Mouse (Mus musculus): ENCODE results near the gene Ddx54. TPM values are rescaled to one million over a fixed set of nuclear protein-coding genes. Genes with fewer than 3 reads are reported as not detected.

The Ddx54 gene
- polyA plus RNA-seq, 1 experiment from 2014 or later, result 25.9 TPM

- Histone ChIP-seq H3K27me3 (ENCODE audit: control insufficient read depth, insufficient read depth, low read length) (no peaks in the 10 kb centered on the region), H3K27ac (ENCODE audit: low read depth, low read length) (0 out of 2 replicates have a peak overlapping the region, but pooled peaks have one; percentile 48), H3K9me3 (ENCODE audit: control insufficient read depth, low read length) (no peaks in the 10 kb centered on the region), H3K36me3 (ENCODE audit: control insufficient read depth, insufficient read depth, low read length) (no peaks in the 10 kb centered on the region), H3K4me1 (replicated peaks; ENCODE audit: control insufficient read depth, insufficient read depth, low read length) (peaks cover 5% of the 10 kb centered on the region), H3K4me2 (replicated peaks; ENCODE audit: low read depth, low read length) (peak overlapping the region; percentile 80), H3K4me3 (ENCODE audit: low read depth, low read length) (peak overlapping the region; percentile 58), H3K9ac (ENCODE audit: low read depth, low read length) (peak overlapping the region; percentile 74)
- WGBS, result 1% methylated on average over 18 of the region's 29 CpGs
- DNase-seq (ENCODE audit: low spot score) (peak; percentile 23), ATAC-seq (ENCODE audit: low FRiP score) (peak; percentile 16; the same call in 1 of the 2 replicates)
Observed at GRCm38 (mm10) chr5:120587940-120588568, 24.5 kb upstream of the Ddx54 start.

- ATAC-seq (ENCODE audit: low FRiP score), result peak; percentile 98
- under 1% methylated on average over 35 of the region's 35 CpGs for WGBS
Observed at GRCm38 (mm10) chr5:120588569-120589094, 23.9 kb upstream of the Ddx54 start, which contains the start of the genes Tpcn1 and Iqcd. Tpcn1 (minus strand) TSS chr5:120588673. Iqcd (plus strand) TSS chr5:120589016.

GRCm38 (mm10) chr5:120590356-120591010, 22.1 kb upstream of the Ddx54 start:
- Histone ChIP-seq H3K27ac (ENCODE audit: low read depth, low read length) (no peak overlapping the region), H3K4me1 (replicated peaks; ENCODE audit: control insufficient read depth, insufficient read depth, low read length) (peaks cover 3% of the 10 kb centered on the region; the same call in 1 of the 2 replicates), H3K4me3 (ENCODE audit: low read depth, low read length) (no peak overlapping the region), H3K4me2 (replicated peaks; ENCODE audit: low read depth, low read length) (no peak overlapping the region), H3K9ac (ENCODE audit: low read depth, low read length) (no peak overlapping the region), H3K9me3 (ENCODE audit: control insufficient read depth, low read length) (no peaks in the 10 kb centered on the region), H3K27me3 (ENCODE audit: control insufficient read depth, insufficient read depth, low read length) (no peaks in the 10 kb centered on the region), H3K36me3 (ENCODE audit: control insufficient read depth, insufficient read depth, low read length) (no peaks in the 10 kb centered on the region)
- WGBS, result 74% methylated on average over 16 of the region's 16 CpGs
- no peak for ATAC-seq (ENCODE audit: low FRiP score)
- no peak for DNase-seq (ENCODE audit: low spot score)

More at GRCm38 (mm10) chr5:120588569-120589094, 23.9 kb upstream of the Ddx54 start, which contains the start of the genes Tpcn1 and Iqcd:
- H3K9me3 ChIP-seq (ENCODE audit: control insufficient read depth, low read length), result no peaks in the 10 kb centered on the region
- peak; percentile 100 for DNase-seq (ENCODE audit: low spot score)
- H3K27me3 ChIP-seq (ENCODE audit: control insufficient read depth, insufficient read depth, low read length), result no peaks in the 10 kb centered on the region
- H3K4me3 ChIP-seq (ENCODE audit: low read depth, low read length), result peak within 1 kb of the TSS; percentile 58
- H3K9ac ChIP-seq (ENCODE audit: low read depth, low read length), result peak within 1 kb of the TSS; percentile 74
- peak within 1 kb of the TSS; percentile 80 for H3K4me2 ChIP-seq (replicated peaks; ENCODE audit: low read depth, low read length)
- peaks cover 5% of the 10 kb centered on the region for H3K4me1 ChIP-seq (replicated peaks; ENCODE audit: control insufficient read depth, insufficient read depth, low read length)
- no peaks in the 10 kb centered on the region for H3K36me3 ChIP-seq (ENCODE audit: control insufficient read depth, insufficient read depth, low read length)
- H3K27ac ChIP-seq (ENCODE audit: low read depth, low read length), result 0 out of 2 replicates have a peak within 1 kb of the TSS, but pooled peaks have one; percentile 48

GRCm38 (mm10) chr5:120592141-120592540, 20.4 kb upstream of the Ddx54 start:
- Histone ChIP-seq H3K4me1 (replicated peaks; ENCODE audit: control insufficient read depth, insufficient read depth, low read length) (peaks cover 3% of the 10 kb centered on the region; the same call in 1 of the 2 replicates), H3K4me3 (ENCODE audit: low read depth, low read length) (no peak overlapping the region), H3K27me3 (ENCODE audit: control insufficient read depth, insufficient read depth, low read length) (no peaks in the 10 kb centered on the region), H3K36me3 (ENCODE audit: control insufficient read depth, insufficient read depth, low read length) (no peaks in the 10 kb centered on the region), H3K9me3 (ENCODE audit: control insufficient read depth, low read length) (no peaks in the 10 kb centered on the region), H3K27ac (ENCODE audit: low read depth, low read length) (no peak overlapping the region), H3K4me2 (replicated peaks; ENCODE audit: low read depth, low read length) (no peak overlapping the region), H3K9ac (ENCODE audit: low read depth, low read length) (no peak overlapping the region)
- ATAC-seq (ENCODE audit: low FRiP score) (no peak), DNase-seq (ENCODE audit: low spot score) (no peak)
- WGBS, result 66% methylated on average over 7 of the region's 7 CpGs

GRCm38 (mm10) chr5:120594485-120594884, 18.1 kb upstream of the Ddx54 start:
- no peak overlapping the region for H3K9ac ChIP-seq (ENCODE audit: low read depth, low read length)
- ATAC-seq (ENCODE audit: low FRiP score), result no peak
- no peak overlapping the region for H3K4me3 ChIP-seq (ENCODE audit: low read depth, low read length)
- no peaks in the 10 kb centered on the region for H3K4me1 ChIP-seq (replicated peaks; ENCODE audit: control insufficient read depth, insufficient read depth, low read length)
- no peaks in the 10 kb centered on the region for H3K9me3 ChIP-seq (ENCODE audit: control insufficient read depth, low read length)
- H3K36me3 ChIP-seq (ENCODE audit: control insufficient read depth, insufficient read depth, low read length), result no peaks in the 10 kb centered on the region
- WGBS, result 86% methylated on average over 6 of the region's 6 CpGs
- no peak overlapping the region for H3K4me2 ChIP-seq (replicated peaks; ENCODE audit: low read depth, low read length)
- DNase-seq (ENCODE audit: low spot score), result no peak
- no peak overlapping the region for H3K27ac ChIP-seq (ENCODE audit: low read depth, low read length)
- no peaks in the 10 kb centered on the region for H3K27me3 ChIP-seq (ENCODE audit: control insufficient read depth, insufficient read depth, low read length)

- Histone ChIP-seq H3K4me3 (ENCODE audit: low read depth, low read length) (no peak overlapping the region), H3K36me3 (ENCODE audit: control insufficient read depth, insufficient read depth, low read length) (no peaks in the 10 kb centered on the region), H3K9me3 (ENCODE audit: control insufficient read depth, low read length) (no peaks in the 10 kb centered on the region), H3K4me2 (replicated peaks; ENCODE audit: low read depth, low read length) (no peak overlapping the region), H3K27me3 (ENCODE audit: control insufficient read depth, insufficient read depth, low read length) (no peaks in the 10 kb centered on the region), H3K27ac (ENCODE audit: low read depth, low read length) (no peak overlapping the region), H3K4me1 (replicated peaks; ENCODE audit: control insufficient read depth, insufficient read depth, low read length) (no peaks in the 10 kb centered on the region; the same call in 1 of the 2 replicates), H3K9ac (ENCODE audit: low read depth, low read length) (no peak overlapping the region)
- no peak for ATAC-seq (ENCODE audit: low FRiP score)
- 94% methylated on average over 6 of the region's 6 CpGs for WGBS
- no peak for DNase-seq (ENCODE audit: low spot score)
Observed at GRCm38 (mm10) chr5:120599625-120600024, 12.9 kb upstream of the Ddx54 start.

- Histone ChIP-seq H3K27ac (ENCODE audit: low read depth, low read length) (no peak overlapping the region), H3K4me1 (replicated peaks; ENCODE audit: control insufficient read depth, insufficient read depth, low read length) (no peaks in the 10 kb centered on the region; the same call in 1 of the 2 replicates), H3K9ac (ENCODE audit: low read depth, low read length) (no peak overlapping the region), H3K4me2 (replicated peaks; ENCODE audit: low read depth, low read length) (no peak overlapping the region), H3K9me3 (ENCODE audit: control insufficient read depth, low read length) (no peaks in the 10 kb centered on the region), H3K36me3 (ENCODE audit: control insufficient read depth, insufficient read depth, low read length) (no peaks in the 10 kb centered on the region), H3K27me3 (ENCODE audit: control insufficient read depth, insufficient read depth, low read length) (no peaks in the 10 kb centered on the region), H3K4me3 (ENCODE audit: low read depth, low read length) (no peak overlapping the region)
- DNase-seq (ENCODE audit: low spot score) (peak; percentile 46), ATAC-seq (ENCODE audit: low FRiP score) (no peak)
- WGBS, result 64% methylated on average over 11 of the region's 11 CpGs
Observed at GRCm38 (mm10) chr5:120600946-120601668, 11.4 kb upstream of the Ddx54 start.

- 87% methylated on average over 12 of the region's 12 CpGs for WGBS
- no peak for DNase-seq (ENCODE audit: low spot score)
Observed at GRCm38 (mm10) chr5:120602210-120602609, 10.3 kb upstream of the Ddx54 start.

More at GRCm38 (mm10) chr5:120602210-120602609, 10.3 kb upstream of the Ddx54 start:
- Histone ChIP-seq H3K27ac (ENCODE audit: low read depth, low read length) (no peak overlapping the region), H3K4me3 (ENCODE audit: low read depth, low read length) (no peak overlapping the region), H3K9ac (ENCODE audit: low read depth, low read length) (no peak overlapping the region), H3K4me2 (replicated peaks; ENCODE audit: low read depth, low read length) (no peak overlapping the region), H3K27me3 (ENCODE audit: control insufficient read depth, insufficient read depth, low read length) (no peaks in the 10 kb centered on the region), H3K9me3 (ENCODE audit: control insufficient read depth, low read length) (no peaks in the 10 kb centered on the region), H3K4me1 (replicated peaks; ENCODE audit: control insufficient read depth, insufficient read depth, low read length) (no peaks in the 10 kb centered on the region; the same call in 1 of the 2 replicates), H3K36me3 (ENCODE audit: control insufficient read depth, insufficient read depth, low read length) (no peaks in the 10 kb centered on the region)
- ATAC-seq (ENCODE audit: low FRiP score), result no peak

All from hindbrain, embryonic 11.5 days (tissue).